Mouse (Mus musculus): Measurements from ENCODE around the gene Macrod1. TPM values are rescaled to one million over a fixed set of nuclear protein-coding genes. Genes with fewer than 3 reads are reported as not detected.

Macrod1 gene
- polyA plus RNA-seq (2015; fragmentation: Nextera tagmentation; extraction: Ambion mirVana), result 4.0 and 5.3 TPM in 2 replicates

- ATAC-seq, result peak; percentile 89
- Histone ChIP-seq H3K27ac (ENCODE audit: low read length) (no peak within 1 kb of the TSS), H3K4me1 (replicated peaks; ENCODE audit: control insufficient read depth, insufficient read depth, low read length) (peaks cover 18% of the 10 kb centered on the region), H3K9ac (replicated peaks; ENCODE audit: low read depth, low read length) (peak within 1 kb of the TSS; percentile 66), H3K27me3 (replicated peaks; ENCODE audit: control insufficient read depth, insufficient read depth, low read length) (no peaks in the 10 kb centered on the region), H3K4me2 (ENCODE audit: low read length) (peak within 1 kb of the TSS; percentile 98), H3K36me3 (ENCODE audit: control insufficient read depth, insufficient read depth) (no peaks in the 10 kb centered on the region), H3K9me3 (ENCODE audit: control insufficient read depth, low read length) (no peaks in the 10 kb centered on the region), H3K4me3 (replicated peaks; ENCODE audit: low read length) (peak within 1 kb of the TSS; percentile 79)
- WGBS, result under 1% methylated on average over 70 of the region's 72 CpGs
Observed at GRCm38 (mm10) chr19:7056248-7057087, at the start of gene Macrod1. TSS of gene Macrod1 (plus strand) at chr19:7056810.

- H3K27ac ChIP-seq (ENCODE audit: low read length), result no peak overlapping the region
- no peaks in the 10 kb centered on the region for H3K36me3 ChIP-seq (ENCODE audit: control insufficient read depth, insufficient read depth)
- 86% methylated on average over 9 of the region's 9 CpGs for WGBS
- H3K4me2 ChIP-seq (ENCODE audit: low read length), result no peak overlapping the region
- no peaks in the 10 kb centered on the region for H3K4me1 ChIP-seq (replicated peaks; ENCODE audit: control insufficient read depth, insufficient read depth, low read length)
- no peak overlapping the region for H3K4me3 ChIP-seq (replicated peaks; ENCODE audit: low read length)
- H3K9me3 ChIP-seq (ENCODE audit: control insufficient read depth, low read length), result no peaks in the 10 kb centered on the region
- H3K9ac ChIP-seq (replicated peaks; ENCODE audit: low read depth, low read length), result no peak overlapping the region
- H3K27me3 ChIP-seq (replicated peaks; ENCODE audit: control insufficient read depth, insufficient read depth, low read length), result no peaks in the 10 kb centered on the region
- no peak for ATAC-seq
Observed at GRCm38 (mm10) chr19:7006892-7007593, 49.6 kb upstream of the Macrod1 start.

GRCm38 (mm10) chr19:7012426-7012825 lies 44.2 kb upstream of the Macrod1 start:
- 80% methylated on average over 4 of the region's 4 CpGs for WGBS
- Histone ChIP-seq H3K4me3 (replicated peaks; ENCODE audit: low read length) (no peak overlapping the region), H3K27ac (ENCODE audit: low read length) (no peak overlapping the region), H3K4me1 (replicated peaks; ENCODE audit: control insufficient read depth, insufficient read depth, low read length) (no peaks in the 10 kb centered on the region), H3K4me2 (ENCODE audit: low read length) (no peak overlapping the region), H3K36me3 (ENCODE audit: control insufficient read depth, insufficient read depth) (no peaks in the 10 kb centered on the region), H3K9ac (replicated peaks; ENCODE audit: low read depth, low read length) (no peak overlapping the region), H3K27me3 (replicated peaks; ENCODE audit: control insufficient read depth, insufficient read depth, low read length) (no peaks in the 10 kb centered on the region), H3K9me3 (ENCODE audit: control insufficient read depth, low read length) (no peaks in the 10 kb centered on the region)
- ATAC-seq, result no peak

GRCm38 (mm10) chr19:7013984-7014383 lies 42.6 kb upstream of the Macrod1 start:
- no peak for ATAC-seq
- no peak overlapping the region for H3K4me3 ChIP-seq (replicated peaks; ENCODE audit: low read length)
- H3K4me1 ChIP-seq (replicated peaks; ENCODE audit: control insufficient read depth, insufficient read depth, low read length), result no peaks in the 10 kb centered on the region
- peaks cover 4% of the 10 kb centered on the region; the same call in 1 of the 2 replicates for H3K36me3 ChIP-seq (ENCODE audit: control insufficient read depth, insufficient read depth)
- no peak overlapping the region for H3K27ac ChIP-seq (ENCODE audit: low read length)
- no peak overlapping the region for H3K4me2 ChIP-seq (ENCODE audit: low read length)
- WGBS, result 86% methylated on average over 9 of the region's 9 CpGs
- no peak overlapping the region for H3K9ac ChIP-seq (replicated peaks; ENCODE audit: low read depth, low read length)
- no peaks in the 10 kb centered on the region for H3K9me3 ChIP-seq (ENCODE audit: control insufficient read depth, low read length)
- H3K27me3 ChIP-seq (replicated peaks; ENCODE audit: control insufficient read depth, insufficient read depth, low read length), result no peaks in the 10 kb centered on the region

GRCm38 (mm10) chr19:7014481-7015135 lies 42.0 kb upstream of the Macrod1 start:
- 91% methylated on average over 20 of the region's 20 CpGs for WGBS
- no peak overlapping the region for H3K4me3 ChIP-seq (replicated peaks; ENCODE audit: low read length)
- H3K9me3 ChIP-seq (ENCODE audit: control insufficient read depth, low read length), result no peaks in the 10 kb centered on the region

GRCm38 (mm10) chr19:7017541-7018457 lies 38.8 kb upstream of the Macrod1 start:
- no peak for ATAC-seq
- H3K4me3 ChIP-seq (replicated peaks; ENCODE audit: low read length), result no peak overlapping the region
- no peaks in the 10 kb centered on the region for H3K4me1 ChIP-seq (replicated peaks; ENCODE audit: control insufficient read depth, insufficient read depth, low read length)
- H3K9me3 ChIP-seq (ENCODE audit: control insufficient read depth, low read length), result no peaks in the 10 kb centered on the region
- no peak overlapping the region for H3K27ac ChIP-seq (ENCODE audit: low read length)
- no peak overlapping the region for H3K9ac ChIP-seq (replicated peaks; ENCODE audit: low read depth, low read length)
- peaks cover 23% of the 10 kb centered on the region for H3K36me3 ChIP-seq (ENCODE audit: control insufficient read depth, insufficient read depth)
- no peaks in the 10 kb centered on the region for H3K27me3 ChIP-seq (replicated peaks; ENCODE audit: control insufficient read depth, insufficient read depth, low read length)
- H3K4me2 ChIP-seq (ENCODE audit: low read length), result no peak overlapping the region
- 84% methylated on average over 12 of the region's 12 CpGs for WGBS

More at GRCm38 (mm10) chr19:7014481-7015135, 42.0 kb upstream of the Macrod1 start:
- no peaks in the 10 kb centered on the region for H3K4me1 ChIP-seq (replicated peaks; ENCODE audit: control insufficient read depth, insufficient read depth, low read length)
- no peak for ATAC-seq
- H3K27ac ChIP-seq (ENCODE audit: low read length), result no peak overlapping the region
- no peak overlapping the region for H3K9ac ChIP-seq (replicated peaks; ENCODE audit: low read depth, low read length)
- no peaks in the 10 kb centered on the region for H3K27me3 ChIP-seq (replicated peaks; ENCODE audit: control insufficient read depth, insufficient read depth, low read length)
- peaks cover 4% of the 10 kb centered on the region for H3K36me3 ChIP-seq (ENCODE audit: control insufficient read depth, insufficient read depth)
- H3K4me2 ChIP-seq (ENCODE audit: low read length), result no peak overlapping the region

GRCm38 (mm10) chr19:7018546-7018945 lies 38.1 kb upstream of the Macrod1 start:
- Histone ChIP-seq H3K36me3 (ENCODE audit: control insufficient read depth, insufficient read depth) (peaks cover 27% of the 10 kb centered on the region), H3K4me1 (replicated peaks; ENCODE audit: control insufficient read depth, insufficient read depth, low read length) (no peaks in the 10 kb centered on the region), H3K9ac (replicated peaks; ENCODE audit: low read depth, low read length) (no peak overlapping the region), H3K4me3 (replicated peaks; ENCODE audit: low read length) (no peak overlapping the region), H3K4me2 (ENCODE audit: low read length) (no peak overlapping the region), H3K9me3 (ENCODE audit: control insufficient read depth, low read length) (no peaks in the 10 kb centered on the region), H3K27me3 (replicated peaks; ENCODE audit: control insufficient read depth, insufficient read depth, low read length) (no peaks in the 10 kb centered on the region), H3K27ac (ENCODE audit: low read length) (no peak overlapping the region)
- ATAC-seq, result no peak
- WGBS, result 90% methylated on average over 11 of the region's 11 CpGs

- Histone ChIP-seq H3K4me1 (replicated peaks; ENCODE audit: control insufficient read depth, insufficient read depth, low read length) (no peaks in the 10 kb centered on the region), H3K9ac (replicated peaks; ENCODE audit: low read depth, low read length) (no peak within 1 kb of the TSS), H3K36me3 (ENCODE audit: control insufficient read depth, insufficient read depth) (peaks cover 32% of the 10 kb centered on the region), H3K4me2 (ENCODE audit: low read length) (no peak within 1 kb of the TSS), H3K9me3 (ENCODE audit: control insufficient read depth, low read length) (no peaks in the 10 kb centered on the region), H3K27ac (ENCODE audit: low read length) (no peak within 1 kb of the TSS), H3K4me3 (replicated peaks; ENCODE audit: low read length) (no peak within 1 kb of the TSS), H3K27me3 (replicated peaks; ENCODE audit: control insufficient read depth, insufficient read depth, low read length) (no peaks in the 10 kb centered on the region)
- WGBS, result 87% methylated on average over 5 of the region's 5 CpGs
- no peak for ATAC-seq
Observed at GRCm38 (mm10) chr19:7019191-7019590, 37.4 kb upstream of the Macrod1 start, which contains the start of gene Fermt3. TSS of gene Fermt3 (minus strand) at chr19:7019469.

All from forebrain, embryonic 16.5 days (tissue).